Mouse (Mus musculus): ENCODE measurements around the gene Sh2d6. TPM values are rescaled to one million over a fixed set of nuclear protein-coding genes. Genes with fewer than 3 reads are reported as not detected.

The Sh2d6 gene
- total RNA-seq, 2 experiments from 2014 or later = 0.54 to 0.79 TPM

Other genes with a start within 250 kb of the Sh2d6 start
- gene Sftpb, start 217.1 kb downstream of the Sh2d6 start, total RNA-seq (2021) = not detected
- 10 to 100 TPM; 17.2 to 18.4 TPM for gene Usp39, start 176.5 kb downstream of the Sh2d6 start, total RNA-seq (2021)
- gene 0610030E20Rik, start 174.4 kb downstream of the Sh2d6 start, total RNA-seq (2021) = 10 to 100 TPM; 12.5 to 15.6 TPM
- 10 to 100 TPM in 1 of 2 experiments, 1 to 10 TPM in 1; 8.0 to 14.0 TPM for gene Tmem150a, start 166.3 kb downstream of the Sh2d6 start, total RNA-seq (2021)
- gene Rnf181, start 154.8 kb downstream of the Sh2d6 start, total RNA-seq (2021) = 10 to 100 TPM; 35.9 to 36.6 TPM
- 10 to 100 TPM; 49.1 to 50.0 TPM for gene Vamp5, start 141.2 kb downstream of the Sh2d6 start, total RNA-seq (2021)
- gene Vamp8, start 131.0 kb downstream of the Sh2d6 start, total RNA-seq (2021) = 10 to 100 TPM; 60.9 to 64.7 TPM
- gene Ggcx, start 107.4 kb downstream of the Sh2d6 start, total RNA-seq (2021) = 10 to 100 TPM; 15.1 to 21.9 TPM
- 100 to 1,000 TPM; 200 to 249 TPM for gene Mat2a, start 82.1 kb downstream of the Sh2d6 start, total RNA-seq (2021)
- 10 to 100 TPM; 12.4 to 19.1 TPM for gene Capg, start 22.7 kb upstream of the Sh2d6 start, total RNA-seq (2021)
- 1 to 10 TPM; 6.1 to 6.8 TPM for gene Elmod3, start 76.7 kb upstream of the Sh2d6 start, total RNA-seq (2021)
- gene Retsat, start 76.8 kb upstream of the Sh2d6 start, total RNA-seq (2021) = 10 to 100 TPM; 36.3 to 37.1 TPM
- gene Tgoln1, start 95.3 kb upstream of the Sh2d6 start, total RNA-seq (2021) = 10 to 100 TPM; 22.8 to 25.2 TPM